Mouse (Mus musculus): ENCODE results near the gene Krtap31-1. TPM values are rescaled to one million over a fixed set of nuclear protein-coding genes. Genes with fewer than 3 reads are reported as not detected.
"Not testable (repeated sequence)": the region's sequence is repeated elsewhere in the genome, so short reads cannot be mapped to it uniquely, and the experiment has no call there.

Gene Krtap31-1
- not detected in 2 replicates for total RNA-seq (2012; rRNA removed)
- total RNA-seq (2014; rRNA removed) = not detected in 2 replicates
- not detected in 2 replicates for polyA plus RNA-seq (2012; ENCODE audit: insufficient read length, low read depth)

GRCm38 (mm10) chr11:99907620-99908019, at the start of gene Krtap31-1:
TSS of gene Krtap31-1 (plus strand) at chr11:99907920.
- H3K36me3 ChIP-seq (replicated peaks in 1 of 2; ENCODE audit: control insufficient read depth in 1 of 2, insufficient read depth in 1 of 2, low read length in 1 of 2) = no peaks in the 10 kb centered on the region
- TF ChIP-seq TCF12 (IDR thresholded peaks at IDR 0.05; ENCODE audit: low read depth, low read length) (no peak), ZMIZ1 (IDR thresholded peaks at IDR 0.05; ENCODE audit: low read depth, low read length) (no peak), NRF1 (IDR thresholded peaks at IDR 0.05; ENCODE audit: low read depth, low read length) (no peak), JUND (conservative IDR thresholded peaks at IDR 0.05; ENCODE audit: low read depth, low read length) (no peak), POLR2AphosphoS2 (IDR thresholded peaks at IDR 0.05; ENCODE audit: low read depth, low read length) (no peak), BHLHE40 (IDR thresholded peaks at IDR 0.05; ENCODE audit: low read depth, low read length) (no peak), MAFK (IDR thresholded peaks at IDR 0.05; ENCODE audit: insufficient replicate concordance, low read length) (no peak)
- dilution Hi-C loops (cut with MboI; ENCODE audit: extremely low pct_ligation_motif_present, extremely low pct_unique_long_range_greater_than_20kb, low sequenced_read_pairs) (no loop called here), in situ Hi-C loops (cut with MboI; ENCODE audit: low pct_ligation_motif_present, low pct_unique_long_range_greater_than_20kb, low sequenced_read_pairs) (no loop called here)
- no peak within 1 kb of the TSS for H3K4me3 ChIP-seq (replicated peaks in 1 of 3; ENCODE audit: low read depth in 2 of 3, low read length in 2 of 3, poor library complexity in 1 of 3)
- no peak within 1 kb of the TSS for H3K4me2 ChIP-seq (ENCODE audit: insufficient read depth, low read depth, poor library complexity, severe bottlenecking)
- no peak within 1 kb of the TSS for H3K27ac ChIP-seq (ENCODE audit: insufficient read depth, low read depth)
- H3K27me3 ChIP-seq (replicated peaks) = peaks cover 57% of the 10 kb centered on the region
- H3K9ac ChIP-seq (ENCODE audit: insufficient read depth, low read depth) = no peak within 1 kb of the TSS
- H3K9me3 ChIP-seq (replicated peaks; ENCODE audit: low read length) = no peaks in the 10 kb centered on the region
- DNase-seq (ENCODE audit: extremely low read depth) = no peak
- no peaks in the 10 kb centered on the region for H3K4me1 ChIP-seq (ENCODE audit: control insufficient read depth in 1 of 2, insufficient read depth in 2 of 2)
- no peaks in the 10 kb centered on the region for H3K79me2 ChIP-seq (replicated peaks; ENCODE audit: control insufficient read depth, extremely low read depth, insufficient read depth, poor library complexity, severe bottlenecking)

GRCm38 (mm10) chr11:99858761-99859160, 49.0 kb upstream of the Krtap31-1 start:
- in situ Hi-C loops (cut with MboI; ENCODE audit: low pct_ligation_motif_present, low pct_unique_long_range_greater_than_20kb, low sequenced_read_pairs) (no loop called here), dilution Hi-C loops (cut with MboI; ENCODE audit: extremely low pct_ligation_motif_present, extremely low pct_unique_long_range_greater_than_20kb, low sequenced_read_pairs) (no loop called here)
- H3K4me3 ChIP-seq (replicated peaks in 1 of 3; ENCODE audit: low read depth in 2 of 3, low read length in 2 of 3, poor library complexity in 1 of 3) = no peak overlapping the region
- H3K27me3 ChIP-seq (replicated peaks) = peaks cover 64% of the 10 kb centered on the region
- H3K4me1 ChIP-seq (ENCODE audit: control insufficient read depth in 1 of 2, insufficient read depth in 2 of 2) = no peaks in the 10 kb centered on the region
- TF ChIP-seq JUN (IDR thresholded peaks at IDR 0.05; ENCODE audit: insufficient read depth, low read depth, low read length) (no peak), ZC3H11A (IDR thresholded peaks at IDR 0.05; ENCODE audit: low read depth, low read length) (no peak), KAT2A (IDR thresholded peaks at IDR 0.05; ENCODE audit: insufficient replicate concordance, low read length) (no peak)
- no peaks in the 10 kb centered on the region for H3K36me3 ChIP-seq (replicated peaks in 1 of 2; ENCODE audit: control insufficient read depth in 1 of 2, insufficient read depth in 1 of 2, low read length in 1 of 2)
- H3K27ac ChIP-seq (ENCODE audit: insufficient read depth, low read depth) = no peak overlapping the region
- H3K79me2 ChIP-seq (replicated peaks; ENCODE audit: control insufficient read depth, extremely low read depth, insufficient read depth, poor library complexity, severe bottlenecking) = no peaks in the 10 kb centered on the region
- DNase-seq (ENCODE audit: extremely low read depth) = no peak
- no peak overlapping the region for H3K9ac ChIP-seq (ENCODE audit: insufficient read depth, low read depth)
- H3K4me2 ChIP-seq (ENCODE audit: insufficient read depth, low read depth, poor library complexity, severe bottlenecking) = no peak overlapping the region
- H3K9me3 ChIP-seq (replicated peaks; ENCODE audit: low read length) = no peaks in the 10 kb centered on the region

- dilution Hi-C loops (cut with MboI; ENCODE audit: extremely low pct_ligation_motif_present, extremely low pct_unique_long_range_greater_than_20kb, low sequenced_read_pairs); H3K9me3 ChIP-seq (replicated peaks; ENCODE audit: low read length); H3K9ac ChIP-seq (ENCODE audit: insufficient read depth, low read depth); H3K36me3 ChIP-seq (replicated peaks in 1 of 2; ENCODE audit: control insufficient read depth in 1 of 2, insufficient read depth in 1 of 2, low read length in 1 of 2); H3K79me2 ChIP-seq (replicated peaks; ENCODE audit: control insufficient read depth, extremely low read depth, insufficient read depth, poor library complexity, severe bottlenecking); H3K4me2 ChIP-seq (ENCODE audit: insufficient read depth, low read depth, poor library complexity, severe bottlenecking); in situ Hi-C loops (cut with MboI; ENCODE audit: low pct_ligation_motif_present, low pct_unique_long_range_greater_than_20kb, low sequenced_read_pairs); H3K27ac ChIP-seq (ENCODE audit: insufficient read depth, low read depth); DNase-seq (ENCODE audit: extremely low read depth); H3K4me3 ChIP-seq (replicated peaks in 1 of 3; ENCODE audit: low read depth in 2 of 3, low read length in 2 of 3, poor library complexity in 1 of 3); H3K4me1 ChIP-seq (ENCODE audit: control insufficient read depth in 1 of 2, insufficient read depth in 2 of 2): not testable (repeated sequence)
- peaks cover 61% of the 10 kb centered on the region for H3K27me3 ChIP-seq (replicated peaks)
Measured at GRCm38 (mm10) chr11:99864176-99864575, 43.5 kb upstream of the Krtap31-1 start, which contains the start of gene Gm11559. TSS of gene Gm11559 (plus strand) at chr11:99864476.

- H3K27ac ChIP-seq (ENCODE audit: insufficient read depth, low read depth); H3K4me3 ChIP-seq (replicated peaks in 1 of 3; ENCODE audit: low read depth in 2 of 3, low read length in 2 of 3, poor library complexity in 1 of 3); dilution Hi-C loops (cut with MboI; ENCODE audit: extremely low pct_ligation_motif_present, extremely low pct_unique_long_range_greater_than_20kb, low sequenced_read_pairs); H3K36me3 ChIP-seq (replicated peaks in 1 of 2; ENCODE audit: control insufficient read depth in 1 of 2, insufficient read depth in 1 of 2, low read length in 1 of 2); H3K9me3 ChIP-seq (replicated peaks; ENCODE audit: low read length); H3K4me1 ChIP-seq (ENCODE audit: control insufficient read depth in 1 of 2, insufficient read depth in 2 of 2); H3K9ac ChIP-seq (ENCODE audit: insufficient read depth, low read depth); H3K4me2 ChIP-seq (ENCODE audit: insufficient read depth, low read depth, poor library complexity, severe bottlenecking); in situ Hi-C loops (cut with MboI; ENCODE audit: low pct_ligation_motif_present, low pct_unique_long_range_greater_than_20kb, low sequenced_read_pairs); DNase-seq (ENCODE audit: extremely low read depth); H3K79me2 ChIP-seq (replicated peaks; ENCODE audit: control insufficient read depth, extremely low read depth, insufficient read depth, poor library complexity, severe bottlenecking): not testable (repeated sequence)
- peaks cover 65% of the 10 kb centered on the region for H3K27me3 ChIP-seq (replicated peaks)
Measured at GRCm38 (mm10) chr11:99873089-99873488, 34.6 kb upstream of the Krtap31-1 start, which contains the start of gene Krtap9-1. TSS of gene Krtap9-1 (plus strand) at chr11:99873389.

- peaks cover 68% of the 10 kb centered on the region for H3K27me3 ChIP-seq (replicated peaks)
- H3K27ac ChIP-seq (ENCODE audit: insufficient read depth, low read depth); H3K9ac ChIP-seq (ENCODE audit: insufficient read depth, low read depth); H3K79me2 ChIP-seq (replicated peaks; ENCODE audit: control insufficient read depth, extremely low read depth, insufficient read depth, poor library complexity, severe bottlenecking); dilution Hi-C loops (cut with MboI; ENCODE audit: extremely low pct_ligation_motif_present, extremely low pct_unique_long_range_greater_than_20kb, low sequenced_read_pairs); H3K9me3 ChIP-seq (replicated peaks; ENCODE audit: low read length); H3K36me3 ChIP-seq (replicated peaks in 1 of 2; ENCODE audit: control insufficient read depth in 1 of 2, insufficient read depth in 1 of 2, low read length in 1 of 2); H3K4me2 ChIP-seq (ENCODE audit: insufficient read depth, low read depth, poor library complexity, severe bottlenecking); DNase-seq (ENCODE audit: extremely low read depth); in situ Hi-C loops (cut with MboI; ENCODE audit: low pct_ligation_motif_present, low pct_unique_long_range_greater_than_20kb, low sequenced_read_pairs); H3K4me1 ChIP-seq (ENCODE audit: control insufficient read depth in 1 of 2, insufficient read depth in 2 of 2); H3K4me3 ChIP-seq (replicated peaks in 1 of 3; ENCODE audit: low read depth in 2 of 3, low read length in 2 of 3, poor library complexity in 1 of 3): not testable (repeated sequence)
Measured at GRCm38 (mm10) chr11:99878887-99879286, 28.8 kb upstream of the Krtap31-1 start, which contains the start of gene Gm11567. TSS of gene Gm11567 (plus strand) at chr11:99879187.

Measured in CH12.LX (cell line).